In the genomic region with DNA sequence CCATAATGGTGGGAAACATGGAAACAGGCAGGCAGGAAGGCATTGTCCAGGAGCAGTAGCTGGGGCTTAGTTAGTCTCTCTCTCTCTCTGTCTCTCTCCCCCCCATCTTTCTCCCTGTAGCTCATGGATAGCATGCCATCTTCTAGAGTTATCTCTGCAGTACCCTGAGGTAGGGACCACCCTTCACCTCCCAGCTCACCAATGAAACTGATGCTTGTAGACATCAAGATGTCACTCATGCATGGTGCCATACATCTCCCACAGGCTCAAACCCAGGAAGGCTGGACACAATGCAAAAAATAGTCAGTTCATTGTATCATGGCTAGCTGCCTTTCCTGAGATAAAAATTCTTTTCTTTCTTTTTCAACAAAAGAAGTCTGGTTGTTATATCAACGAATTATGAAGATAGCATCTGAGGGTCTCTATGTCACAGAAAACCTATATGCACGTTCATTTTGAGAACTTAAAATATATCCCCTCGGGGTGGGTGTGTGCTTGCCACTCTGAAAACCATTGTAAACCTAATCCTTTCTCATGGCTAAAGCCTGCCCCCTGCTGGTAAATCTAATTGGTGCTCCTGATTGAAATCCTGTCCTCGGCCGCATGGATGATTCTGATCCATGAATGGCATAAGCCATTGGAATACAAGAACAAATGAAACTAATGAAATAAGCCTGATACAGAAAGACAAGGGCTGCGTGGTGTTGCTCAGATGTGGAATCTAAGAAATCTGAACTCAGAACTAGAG, we compare ENCODE assay signal across 8 mouse cellular contexts. TPM values are rescaled to one million over a fixed set of nuclear protein-coding genes. Genes with fewer than 3 reads are reported as not detected.
DNase-seq lines count a peak whose midpoint lies in the region; TF ChIP-seq lines count a peak whose summit lies in the region.
"Had no signal": no experiment of that assay in that cellular context is flagged by ENCODE, and none has a peak within 500 bp of the region (broad histone marks: within the 10 kb centered on the region; RNA-seq: fewer than 3 reads in every experiment).

No protein-coding gene starts in this region.

- intact Hi-C loops in heart, postnatal 10 days (cut with DNase I): loop anchor here (1.0 to 2.0 kb wide), 2 partner anchors 426 to 819 kb away; no protein-coding TSS in a partner anchor

- no peaks in the 10 kb centered on the region for H3K4me1 ChIP-seq in ES-E14 (ENCODE audit: control insufficient read depth in 2 of 2, insufficient read depth in 2 of 2, low read length in 2 of 2, poor library complexity in 1 of 2)

- H3K27ac ChIP-seq in ES-E14 (ENCODE audit: insufficient read depth, low read depth, low read length, poor library complexity, severe bottlenecking): no peak overlapping the region
- H3K27ac ChIP-seq: heart, embryonic 13.5 days had no signal

- H3K9ac ChIP-seq in ES-E14 (ENCODE audit: insufficient read depth, low read depth, low read length, poor library complexity, severe bottlenecking): no peak overlapping the region
- H3K9ac ChIP-seq: heart, embryonic 13.5 days had no signal

- H3K9me3 ChIP-seq in ES-E14 (ENCODE audit: control insufficient read depth, insufficient read depth, low read depth, low read length): no peaks in the 10 kb centered on the region
- H3K9me3 ChIP-seq: heart, embryonic 13.5 days had no signal

- in situ Hi-C loops in ES-E14 (cut with MboI; ENCODE audit: low sequenced_read_pairs in 2 of 2, unreplicated experiment in 2 of 2): loop anchor here (10.0 to 25.0 kb wide), 3 partner anchors 420 to 795 kb away; no protein-coding TSS in a partner anchor

- DNase-seq in ES-E14 (ENCODE audit: low read depth, low spot score): peak; percentile 58
- peak; percentile 67 to 73 for DNase-seq in adrenal gland, adult 18-20 months (ENCODE audit: low spot score in 2 of 2)
- peak; percentile 81 for DNase-seq in embryo, embryonic 11 days
- DNase-seq in heart, postnatal 10 days: peak; percentile 75 to 86
- peak; percentile 86 to 90 for DNase-seq in layer of hippocampus, postnatal 14 days (ENCODE audit: low spot score in 2 of 2)
- DNase-seq in lung, postnatal 25 days (ENCODE audit: low spot score): peak; percentile 48
- peak; percentile 88 for DNase-seq in right cerebral cortex, postnatal 4 days

- H3K36me3 ChIP-seq in ES-E14 (ENCODE audit: control insufficient read depth, insufficient read depth, low read length, poor library complexity, severe bottlenecking): no peaks in the 10 kb centered on the region
- H3K36me3 ChIP-seq: heart, embryonic 13.5 days had no signal

- H3K4me3 ChIP-seq in ES-E14 (ENCODE audit: insufficient read depth in 1 of 2, low read depth in 1 of 2, low read length in 2 of 2, poor library complexity in 1 of 2, severe bottlenecking in 1 of 2): no peak overlapping the region
- H3K4me3 ChIP-seq: heart, embryonic 13.5 days had no signal

TF ChIP-seq in ES-E14, 5 proteins besides CTCF, POLR2A, EP300 and RAD21:
- TF ChIP-seq HCFC1 (IDR thresholded peaks at IDR 0.05; ENCODE audit: borderline replicate concordance, insufficient read depth, low read length): no peak
- peak; percentile 52; the same call in 1 of the 2 replicates for TF ChIP-seq ZC3H11A (IDR thresholded peaks at IDR 0.05; ENCODE audit: borderline replicate concordance, low read depth, low read length)
- TF ChIP-seq CHD2 (IDR thresholded peaks at IDR 0.05; ENCODE audit: low read depth, low read length): no peak

RNA-seq across cellular contexts. Expression of a gene that starts 14.0 kb away (rescaled TPM):
- total RNA-seq in ES-E14 (2012; rRNA removed): under 0.01 and 0.05 TPM in 2 replicates
- under 1 TPM; 0.20 to 0.42 TPM for total RNA-seq in adrenal gland, adult 18-20 months (2021)
- 1 to 10 TPM; 1.0 to 1.1 TPM for total RNA-seq in heart, postnatal 10 days (2021)
- 10 to 100 TPM; 10.6 to 14.9 TPM for total RNA-seq in layer of hippocampus, postnatal 14 days (2021)

Comparison
In these comparisons a context has a peak if more than half of its experiments do, and no peak if none do; other contexts are left out.
1. RNA of a gene that starts 14.0 kb away (total RNA-seq): 10.6 to 14.9 TPM in layer of hippocampus, postnatal 14 days; 1.0 to 1.1 TPM in heart, postnatal 10 days, 0.20 to 0.42 TPM in adrenal gland, adult 18-20 months and under 0.01 to 0.05 TPM in ES-E14; every median in the first group is over 4 times any median in the second.
2. Peak in every context shown above with its lines, with median percentiles within 50 percentile points of each other: DNase-seq.